Mouse (Mus musculus) kidney, adult 2 months (tissue): ENCODE data around the gene Bcl2l1. TPM values are rescaled to one million over a fixed set of nuclear protein-coding genes. Genes with fewer than 3 reads are reported as not detected.

Experiments
- DNase-seq: peaks from one replicate; pipeline ENCODE4 v3.0.0; 2021
- H3K27ac ChIP-seq: fragments of 200-500 bp; 2 replicates; pipeline ENCODE4 v1.5.1; 2012; ENCODE audit warnings: low read depth, low read length, control low read depth, inconsistent platforms; ENCODE audit not compliant: insufficient read depth
- H3K27me3 ChIP-seq: fragments of 200-500 bp; replicated peaks from 2 replicates; pipeline ENCODE4 v1.6.1; 2012; ENCODE audit warnings: mild to moderate bottlenecking, moderate library complexity, low read length, inconsistent platforms; ENCODE audit not compliant: control insufficient read depth, insufficient read depth
- H3K36me3 ChIP-seq: fragments of 200-500 bp; 2 replicates; pipeline ENCODE4 v1.6.1; 2012; ENCODE audit warnings: mild to moderate bottlenecking, moderate library complexity, low read length, inconsistent platforms; ENCODE audit not compliant: control insufficient read depth, insufficient read depth
- H3K4me1 ChIP-seq: fragments of 200-500 bp; 2 replicates; pipeline ENCODE4 v1.6.1; 2011; ENCODE audit warnings: low read length; ENCODE audit not compliant: control insufficient read depth, insufficient read depth
- H3K4me3 ChIP-seq: fragments of 200-500 bp; 2 replicates; pipeline ENCODE4 v1.5.1; 2011; ENCODE audit warnings: mild to moderate bottlenecking, low read depth, low read length, control low read depth; ENCODE audit not compliant: insufficient read depth
- CTCF ChIP-seq: fragments of 200-500 bp; conservative IDR thresholded peaks from 2 replicates; pipeline ENCODE4 v1.5.1; 2011; ENCODE audit warnings: low read depth, mild to moderate bottlenecking, control low read depth, low read length, moderate library complexity, mixed read lengths; ENCODE audit not compliant: insufficient read depth, insufficient read length
- POLR2A ChIP-seq: fragments of 200-500 bp; IDR thresholded peaks from one replicate; pipeline ENCODE4 v1.6.1; 2011; ENCODE audit warnings: low read depth, low read length, control low read depth
- WGBS: fragments of 180-500 bp; shearing (Covaris S2); methylation state at CpG from one replicate; pipeline ENCODE4 v1.1.7; 2018; 5-methylcytosine and 5-hydroxymethylcytosine counted together
- polyA plus RNA-seq: library from polyadenylated mRNA; depleted of rRNA; stranded (reverse); fragments of >200 nt; gene quantifications from 2 replicates; pipeline ENCODE4 v1.2.3, GENCODE M21; 2012; rRNA removed

The Bcl2l1 gene
- 126 and 129 TPM in 2 replicates for polyA plus RNA-seq

GRCm38 (mm10) chr2:152831019-152831878 is at the start of gene Bcl2l1:
TSS of gene Bcl2l1 (minus strand) at chr2:152831728.
- TF ChIP-seq POLR2A (no peak), CTCF (peak; percentile 98)
- peak within 1 kb of the TSS; percentile 91 for H3K4me3 ChIP-seq
- H3K27me3 ChIP-seq, result no peaks in the 10 kb centered on the region
- peak; percentile 99 for DNase-seq
- peaks cover 2% of the 10 kb centered on the region; the same call in 1 of the 2 replicates for H3K36me3 ChIP-seq
- peak within 1 kb of the TSS; percentile 100 for H3K27ac ChIP-seq
- peaks cover 13% of the 10 kb centered on the region for H3K4me1 ChIP-seq
- under 1% methylated on average over 74 of the region's 74 CpGs for WGBS

- Histone ChIP-seq H3K36me3 (no peaks in the 10 kb centered on the region), H3K27ac (no peak overlapping the region), H3K27me3 (no peaks in the 10 kb centered on the region), H3K4me1 (no peaks in the 10 kb centered on the region), H3K4me3 (no peak overlapping the region)
- 84% methylated on average over 13 of the region's 13 CpGs for WGBS
- DNase-seq, result no peak
- TF ChIP-seq POLR2A (no peak), CTCF (no peak)
Observed at GRCm38 (mm10) chr2:152880898-152881297, 49.4 kb upstream of the Bcl2l1 start.

- H3K36me3 ChIP-seq, result no peaks in the 10 kb centered on the region
- H3K4me1 ChIP-seq, result no peaks in the 10 kb centered on the region
- TF ChIP-seq POLR2A (no peak), CTCF (no peak)
- no peak overlapping the region for H3K27ac ChIP-seq
- H3K27me3 ChIP-seq, result no peaks in the 10 kb centered on the region
- DNase-seq, result no peak
- 95% methylated on average over 3 of the region's 3 CpGs for WGBS
- H3K4me3 ChIP-seq, result no peak overlapping the region
Observed at GRCm38 (mm10) chr2:152878239-152878638, 46.7 kb upstream of the Bcl2l1 start.

GRCm38 (mm10) chr2:152863346-152863745 is 31.8 kb upstream of the Bcl2l1 start:
- DNase-seq, result no peak
- Histone ChIP-seq H3K27me3 (no peaks in the 10 kb centered on the region), H3K4me1 (no peaks in the 10 kb centered on the region), H3K27ac (no peak overlapping the region), H3K36me3 (no peaks in the 10 kb centered on the region), H3K4me3 (no peak overlapping the region)
- no peak for TF ChIP-seq CTCF
- TF ChIP-seq POLR2A, result no peak
- WGBS, result 92% methylated on average over 6 of the region's 6 CpGs

GRCm38 (mm10) chr2:152862638-152863037 is 31.1 kb upstream of the Bcl2l1 start:
- H3K36me3 ChIP-seq, result no peaks in the 10 kb centered on the region
- TF ChIP-seq POLR2A, result no peak
- TF ChIP-seq CTCF, result no peak
- 55% methylated on average over 3 of the region's 3 CpGs for WGBS
- H3K4me3 ChIP-seq, result no peak overlapping the region
- H3K27ac ChIP-seq, result no peak overlapping the region
- H3K4me1 ChIP-seq, result no peaks in the 10 kb centered on the region
- no peak for DNase-seq
- no peaks in the 10 kb centered on the region for H3K27me3 ChIP-seq

GRCm38 (mm10) chr2:152861891-152862290 is 30.4 kb upstream of the Bcl2l1 start:
- WGBS, result 73% methylated on average over 1 of the region's 1 CpGs
- Histone ChIP-seq H3K27ac (no peak overlapping the region), H3K27me3 (no peaks in the 10 kb centered on the region), H3K4me1 (no peaks in the 10 kb centered on the region), H3K4me3 (no peak overlapping the region), H3K36me3 (no peaks in the 10 kb centered on the region)
- peak; percentile 6 for DNase-seq
- no peak for TF ChIP-seq CTCF
- TF ChIP-seq POLR2A, result no peak

GRCm38 (mm10) chr2:152859501-152859900 is 28.0 kb upstream of the Bcl2l1 start:
- Histone ChIP-seq H3K27ac (no peak overlapping the region), H3K36me3 (no peaks in the 10 kb centered on the region), H3K4me1 (no peaks in the 10 kb centered on the region), H3K27me3 (no peaks in the 10 kb centered on the region), H3K4me3 (no peak overlapping the region)
- WGBS, result 81% methylated on average over 3 of the region's 3 CpGs
- DNase-seq, result no peak
- TF ChIP-seq POLR2A (no peak), CTCF (no peak)
